Mouse (Mus musculus) embryonic fibroblast, embryonic 13.5 days (primary cell): ENCODE data around the gene Rapgef2. TPM values are rescaled to one million over a fixed set of nuclear protein-coding genes. Genes with fewer than 3 reads are reported as not detected.

Experiments
- H3K27ac ChIP-seq: 2 replicates; pipeline ENCODE4 v1.5.1; 2012; ENCODE audit warnings: low read length, control low read depth, inconsistent platforms; ENCODE audit not compliant: insufficient read depth
- H3K4me1 ChIP-seq: 2 replicates; pipeline ENCODE4 v1.6.1; 2011; ENCODE audit warnings: low read length; ENCODE audit not compliant: control insufficient read depth, insufficient read depth
- H3K4me3 ChIP-seq: 2 replicates; pipeline ENCODE4 v1.5.1; 2011; ENCODE audit warnings: mild to moderate bottlenecking, control low read depth, low read length; ENCODE audit not compliant: insufficient read depth
- CTCF ChIP-seq: IDR thresholded peaks from 2 replicates; pipeline ENCODE4 v1.5.1; 2011; ENCODE audit warnings: mild to moderate bottlenecking, control low read depth, low read length, moderate library complexity, borderline replicate concordance; ENCODE audit not compliant: insufficient read depth
- POLR2A ChIP-seq: IDR thresholded peaks from 2 replicates; pipeline ENCODE4 v1.6.1; 2011; ENCODE audit warnings: low read depth, mild to moderate bottlenecking, control low read depth, low read length, moderate library complexity
- polyA plus RNA-seq: library from polyadenylated mRNA; stranded (reverse); fragments of >200 nt; gene quantifications from 2 replicates; pipeline ENCODE4 v1.2.4, GENCODE M21; 2011; ENCODE audit warnings: low read depth; ENCODE audit not compliant: missing spikeins, insufficient read length

Gene Rapgef2
- polyA plus RNA-seq, 1 experiment, result 21.7 TPM

DNA sequence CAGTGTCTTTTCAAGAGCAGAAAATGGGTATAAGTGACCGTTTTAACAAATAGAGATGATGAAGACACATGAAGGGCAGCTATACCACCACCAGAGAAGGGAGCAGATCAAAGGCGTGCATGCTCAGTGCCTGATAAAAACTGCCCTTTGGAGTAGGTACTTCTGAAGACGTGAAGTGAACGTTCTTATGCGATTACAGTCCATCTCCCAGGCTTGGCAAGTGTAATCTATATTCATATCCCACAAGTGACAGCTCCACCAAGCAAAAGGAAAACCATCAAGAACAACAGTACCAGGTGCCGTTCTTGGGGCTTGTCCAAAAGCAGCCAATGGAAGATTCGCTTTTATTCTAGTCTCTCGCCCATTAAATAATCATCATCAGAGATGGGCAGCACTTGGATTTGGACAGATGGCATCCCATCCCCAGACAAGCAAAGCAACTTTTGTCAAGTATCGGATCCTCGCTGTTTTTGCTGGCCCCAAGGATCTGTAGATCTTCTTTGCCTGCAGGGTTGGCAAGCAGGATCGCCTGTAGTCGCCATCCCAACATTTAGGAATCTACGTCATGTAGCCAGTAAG, 1.1 kb downstream of the Rapgef2 start:
- Histone ChIP-seq H3K4me1 (peaks cover 11% of the 10 kb centered on the region), H3K27ac (no peak overlapping the region), H3K4me3 (peak overlapping the region; percentile 63)
- no peak for TF ChIP-seq POLR2A
- TF ChIP-seq CTCF, result no peak

GRCm38 (mm10) chr3:79283976-79284375, 2.3 kb downstream of the Rapgef2 start:
- H3K4me1 ChIP-seq, result peaks cover 11% of the 10 kb centered on the region
- H3K27ac ChIP-seq, result no peak overlapping the region

GRCm38 (mm10) chr3:79283031-79283430, 3.3 kb downstream of the Rapgef2 start:
- peaks cover 11% of the 10 kb centered on the region for H3K4me1 ChIP-seq
- no peak overlapping the region for H3K27ac ChIP-seq
- H3K4me3 ChIP-seq, result no peak overlapping the region
- TF ChIP-seq CTCF (no peak), POLR2A (no peak)

More at GRCm38 (mm10) chr3:79283976-79284375, 2.3 kb downstream of the Rapgef2 start:
- no peak for TF ChIP-seq POLR2A
- TF ChIP-seq CTCF, result no peak
- H3K4me3 ChIP-seq, result no peak overlapping the region

GRCm38 (mm10) chr3:79275856-79276645, 10.3 kb downstream of the Rapgef2 start:
- TF ChIP-seq CTCF, result no peak
- no peak for TF ChIP-seq POLR2A
- no peak overlapping the region for H3K27ac ChIP-seq
- H3K4me3 ChIP-seq, result no peak overlapping the region
- peaks cover 7% of the 10 kb centered on the region for H3K4me1 ChIP-seq

DNA sequence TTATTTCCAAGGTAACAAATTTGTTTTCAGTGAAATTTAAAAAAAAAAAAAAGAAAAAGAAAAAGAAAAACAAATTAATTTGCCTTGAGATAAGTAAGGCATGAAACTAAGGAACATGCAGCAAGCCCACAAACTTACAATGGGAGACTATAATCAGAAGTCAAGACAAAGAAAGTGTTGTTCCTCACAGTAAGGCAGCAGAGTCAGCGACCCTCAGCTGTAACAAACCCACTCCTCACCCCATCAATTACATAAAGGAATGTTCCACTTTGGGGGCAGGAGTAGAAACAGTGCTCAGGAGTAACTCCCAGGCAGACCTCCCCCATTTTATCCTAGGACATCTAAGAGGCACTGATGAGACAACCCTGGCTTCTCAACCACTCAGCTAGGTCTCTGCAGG, 13.0 kb downstream of the Rapgef2 start:
- TF ChIP-seq POLR2A (no peak), CTCF (no peak)
- no peak overlapping the region for H3K27ac ChIP-seq

GRCm38 (mm10) chr3:79272939-79273338, 13.4 kb downstream of the Rapgef2 start:
- TF ChIP-seq POLR2A, result no peak
- TF ChIP-seq CTCF, result no peak
- Histone ChIP-seq H3K4me3 (no peak overlapping the region), H3K27ac (no peak overlapping the region), H3K4me1 (peaks cover 7% of the 10 kb centered on the region)

More for the DNA sequence above, 13.0 kb downstream of the Rapgef2 start:
- Histone ChIP-seq H3K4me1 (peaks cover 7% of the 10 kb centered on the region), H3K4me3 (no peak overlapping the region)

DNA sequence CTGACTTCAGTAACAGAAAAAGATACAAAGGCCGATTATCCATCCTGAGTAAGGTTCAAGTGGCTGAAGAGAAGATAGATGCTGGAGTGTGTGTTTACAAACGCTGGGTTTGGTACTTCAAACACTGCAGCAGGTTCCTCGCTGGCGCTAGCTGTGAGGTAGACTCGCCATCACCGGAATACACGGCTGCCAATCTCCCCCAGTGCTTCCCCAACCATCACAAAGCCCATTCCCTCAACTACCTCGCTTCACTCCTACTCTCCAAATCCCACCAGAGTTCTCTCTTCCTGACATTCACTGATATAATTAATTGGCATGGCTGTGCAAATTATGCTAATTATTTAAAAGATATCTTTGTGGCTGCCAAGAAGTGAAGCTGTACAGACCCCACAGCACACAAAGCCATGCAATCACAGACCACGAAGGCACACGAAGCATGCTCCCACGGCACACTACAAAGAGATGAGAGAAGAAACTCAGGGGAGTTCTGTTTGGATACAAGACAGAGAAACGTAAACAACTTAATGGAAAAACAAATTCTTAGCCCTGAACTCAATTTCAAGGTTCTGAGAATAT, 15.2 kb downstream of the Rapgef2 start:
- Histone ChIP-seq H3K27ac (no peak overlapping the region), H3K4me1 (peaks cover 4% of the 10 kb centered on the region; the same call in 1 of the 2 replicates), H3K4me3 (no peak overlapping the region)
- TF ChIP-seq POLR2A (no peak), CTCF (no peak)

DNA sequence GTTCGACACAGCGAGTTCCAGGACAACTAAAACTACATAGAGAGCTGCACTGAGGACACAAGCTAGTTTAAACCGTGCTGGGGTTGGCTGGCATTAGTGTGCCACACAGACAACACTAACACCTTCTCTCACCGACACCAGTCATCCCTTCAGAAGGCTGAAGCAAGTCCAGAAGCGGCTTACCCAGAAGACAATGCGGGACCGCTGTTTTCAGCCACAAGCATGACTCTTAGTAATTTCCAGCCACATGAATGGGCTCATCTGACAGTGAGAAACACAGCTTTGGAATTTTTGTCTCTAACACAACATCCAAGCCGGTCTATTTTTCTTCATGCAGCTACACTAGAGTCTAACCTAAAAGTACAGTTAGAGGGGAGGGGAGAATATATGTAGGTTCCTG, 16.4 kb downstream of the Rapgef2 start:
- peaks cover 4% of the 10 kb centered on the region; the same call in 1 of the 2 replicates for H3K4me1 ChIP-seq
- no peak for TF ChIP-seq POLR2A
- TF ChIP-seq CTCF, result no peak
- no peak overlapping the region for H3K4me3 ChIP-seq
- H3K27ac ChIP-seq, result no peak overlapping the region

- Histone ChIP-seq H3K27ac (no peak overlapping the region), H3K4me3 (no peak overlapping the region), H3K4me1 (no peaks in the 10 kb centered on the region)
- TF ChIP-seq CTCF, result no peak
- TF ChIP-seq POLR2A, result no peak
These were observed 19.3 kb downstream of the Rapgef2 start for GRCm38 (mm10) chr3:79266976-79267375.

DNA sequence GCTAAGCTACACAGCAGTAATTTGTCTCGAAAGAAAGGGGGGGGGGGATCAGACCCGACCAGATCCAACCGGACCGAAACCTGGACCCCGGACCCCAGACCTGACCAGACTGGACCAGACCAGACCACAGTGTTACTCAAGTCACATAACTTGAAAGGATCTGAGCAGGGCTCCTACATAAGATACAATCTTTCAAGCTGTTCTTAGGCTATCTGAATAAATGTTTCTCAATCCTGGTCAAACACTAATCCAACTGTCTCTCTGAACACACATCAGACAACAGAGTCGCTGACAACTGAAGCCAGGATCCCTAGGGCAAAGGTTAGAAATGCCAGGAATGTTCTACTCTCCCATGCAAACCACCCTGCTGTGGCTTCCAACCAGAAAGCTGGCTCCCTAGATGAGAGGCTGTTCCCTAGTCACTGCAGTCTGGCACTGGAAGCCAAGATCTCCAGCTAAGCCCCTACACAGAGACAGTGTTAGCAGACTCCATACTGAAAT, 24.5 kb downstream of the Rapgef2 start:
- no peak for TF ChIP-seq POLR2A
- TF ChIP-seq CTCF, result no peak
- no peak overlapping the region for H3K4me3 ChIP-seq
- H3K4me1 ChIP-seq, result peaks cover 3% of the 10 kb centered on the region
- no peak overlapping the region for H3K27ac ChIP-seq

DNA sequence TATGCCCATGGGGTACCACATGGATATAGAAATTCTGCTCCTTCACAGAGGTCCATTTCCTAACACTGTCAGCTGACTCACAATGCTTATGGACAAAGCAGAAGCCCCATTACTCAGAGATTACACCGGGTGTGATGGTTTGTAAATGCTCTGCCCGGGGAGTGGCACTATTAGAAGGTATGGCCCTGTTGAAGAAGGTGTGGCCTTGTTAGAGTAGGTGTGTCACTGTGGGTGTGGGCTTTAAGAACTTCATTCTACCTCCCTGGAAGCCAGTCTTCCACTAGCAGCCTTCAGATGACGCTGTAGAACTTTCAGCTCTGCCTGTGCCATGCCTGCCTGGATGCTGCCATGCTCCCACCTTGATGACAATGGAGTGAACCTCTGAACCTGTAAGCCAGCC, 32.3 kb downstream of the Rapgef2 start:
- no peak for TF ChIP-seq CTCF
- TF ChIP-seq POLR2A, result no peak
- no peak overlapping the region for H3K4me3 ChIP-seq
- peaks cover 7% of the 10 kb centered on the region for H3K4me1 ChIP-seq
- H3K27ac ChIP-seq, result no peak overlapping the region
